Mouse (Mus musculus): ENCODE results near the gene Avpr1b. TPM values are rescaled to one million over a fixed set of nuclear protein-coding genes. Genes with fewer than 3 reads are reported as not detected.
"Not testable (repeated sequence)": the region's sequence is repeated elsewhere in the genome, so short reads cannot be mapped to it uniquely, and the experiment has no call there.

Gene Avpr1b
- polyA plus RNA-seq, 1 experiment = not detected

- TF ChIP-seq POLR2A (IDR thresholded peaks at IDR 0.05; ENCODE audit: control insufficient read depth, low read depth, low read length) (no peak), CTCF (IDR thresholded peaks at IDR 0.05; ENCODE audit: control insufficient read depth, insufficient read depth, insufficient replicate concordance, low read depth, low read length) (no peak)
- Histone ChIP-seq H3K4me3 (ENCODE audit: control insufficient read depth, low read depth, low read length) (no peak overlapping the region), H3K4me1 (ENCODE audit: control insufficient read depth, insufficient read depth, low read length) (peaks cover 4% of the 10 kb centered on the region), H3K36me3 (ENCODE audit: control insufficient read depth, insufficient read depth, low read length) (no peaks in the 10 kb centered on the region), H3K27ac (ENCODE audit: control insufficient read depth, insufficient read depth, low read depth, low read length) (no peak overlapping the region), H3K27me3 (ENCODE audit: control insufficient read depth, insufficient read depth, low read length) (no peaks in the 10 kb centered on the region)
Measured at GRCm38 (mm10) chr1:131618576-131618975, 19.5 kb downstream of the Avpr1b start.

- TF ChIP-seq CTCF (IDR thresholded peaks at IDR 0.05; ENCODE audit: control insufficient read depth, insufficient read depth, insufficient replicate concordance, low read depth, low read length) (no peak), POLR2A (IDR thresholded peaks at IDR 0.05; ENCODE audit: control insufficient read depth, low read depth, low read length) (no peak)
- Histone ChIP-seq H3K27me3 (ENCODE audit: control insufficient read depth, insufficient read depth, low read length) (no peaks in the 10 kb centered on the region), H3K4me1 (ENCODE audit: control insufficient read depth, insufficient read depth, low read length) (no peaks in the 10 kb centered on the region), H3K27ac (ENCODE audit: control insufficient read depth, insufficient read depth, low read depth, low read length) (no peak overlapping the region), H3K36me3 (ENCODE audit: control insufficient read depth, insufficient read depth, low read length) (no peaks in the 10 kb centered on the region), H3K4me3 (ENCODE audit: control insufficient read depth, low read depth, low read length) (no peak overlapping the region)
Measured at GRCm38 (mm10) chr1:131619348-131619747, 20.3 kb downstream of the Avpr1b start.

- H3K4me3 ChIP-seq (ENCODE audit: control insufficient read depth, low read depth, low read length) = no peak overlapping the region
- no peaks in the 10 kb centered on the region for H3K27me3 ChIP-seq (ENCODE audit: control insufficient read depth, insufficient read depth, low read length)
- H3K27ac ChIP-seq (ENCODE audit: control insufficient read depth, insufficient read depth, low read depth, low read length) = no peak overlapping the region
- no peaks in the 10 kb centered on the region for H3K4me1 ChIP-seq (ENCODE audit: control insufficient read depth, insufficient read depth, low read length)
- no peak for TF ChIP-seq POLR2A (IDR thresholded peaks at IDR 0.05; ENCODE audit: control insufficient read depth, low read depth, low read length)
- no peak for TF ChIP-seq CTCF (IDR thresholded peaks at IDR 0.05; ENCODE audit: control insufficient read depth, insufficient read depth, insufficient replicate concordance, low read depth, low read length)
- H3K36me3 ChIP-seq (ENCODE audit: control insufficient read depth, insufficient read depth, low read length) = no peaks in the 10 kb centered on the region
Measured at GRCm38 (mm10) chr1:131623644-131624043, 24.6 kb downstream of the Avpr1b start.

- TF ChIP-seq POLR2A (IDR thresholded peaks at IDR 0.05; ENCODE audit: control insufficient read depth, low read depth, low read length) = no peak
- TF ChIP-seq CTCF (IDR thresholded peaks at IDR 0.05; ENCODE audit: control insufficient read depth, insufficient read depth, insufficient replicate concordance, low read depth, low read length) = no peak
Measured at GRCm38 (mm10) chr1:131624175-131624835, 25.3 kb downstream of the Avpr1b start.

GRCm38 (mm10) chr1:131626200-131626599 is 27.2 kb downstream of the Avpr1b start:
- TF ChIP-seq POLR2A (IDR thresholded peaks at IDR 0.05; ENCODE audit: control insufficient read depth, low read depth, low read length) (no peak), CTCF (IDR thresholded peaks at IDR 0.05; ENCODE audit: control insufficient read depth, insufficient read depth, insufficient replicate concordance, low read depth, low read length) (no peak)
- no peak overlapping the region for H3K27ac ChIP-seq (ENCODE audit: control insufficient read depth, insufficient read depth, low read depth, low read length)
- no peaks in the 10 kb centered on the region for H3K4me1 ChIP-seq (ENCODE audit: control insufficient read depth, insufficient read depth, low read length)

More at GRCm38 (mm10) chr1:131624175-131624835, 25.3 kb downstream of the Avpr1b start:
- no peaks in the 10 kb centered on the region for H3K27me3 ChIP-seq (ENCODE audit: control insufficient read depth, insufficient read depth, low read length)
- H3K36me3 ChIP-seq (ENCODE audit: control insufficient read depth, insufficient read depth, low read length) = no peaks in the 10 kb centered on the region
- H3K4me3 ChIP-seq (ENCODE audit: control insufficient read depth, low read depth, low read length) = no peak overlapping the region
- no peak overlapping the region for H3K27ac ChIP-seq (ENCODE audit: control insufficient read depth, insufficient read depth, low read depth, low read length)
- H3K4me1 ChIP-seq (ENCODE audit: control insufficient read depth, insufficient read depth, low read length) = no peaks in the 10 kb centered on the region

GRCm38 (mm10) chr1:131632216-131632615 is 33.2 kb downstream of the Avpr1b start:
- not testable (repeated sequence) for H3K4me1 ChIP-seq (ENCODE audit: control insufficient read depth, insufficient read depth, low read length); H3K36me3 ChIP-seq (ENCODE audit: control insufficient read depth, insufficient read depth, low read length); H3K27ac ChIP-seq (ENCODE audit: control insufficient read depth, insufficient read depth, low read depth, low read length); H3K4me3 ChIP-seq (ENCODE audit: control insufficient read depth, low read depth, low read length); H3K27me3 ChIP-seq (ENCODE audit: control insufficient read depth, insufficient read depth, low read length)

More at GRCm38 (mm10) chr1:131626200-131626599, 27.2 kb downstream of the Avpr1b start:
- Histone ChIP-seq H3K36me3 (ENCODE audit: control insufficient read depth, insufficient read depth, low read length) (no peaks in the 10 kb centered on the region), H3K4me3 (ENCODE audit: control insufficient read depth, low read depth, low read length) (no peak overlapping the region), H3K27me3 (ENCODE audit: control insufficient read depth, insufficient read depth, low read length) (no peaks in the 10 kb centered on the region)

- Histone ChIP-seq H3K27ac (ENCODE audit: control insufficient read depth, insufficient read depth, low read depth, low read length) (no peak overlapping the region), H3K36me3 (ENCODE audit: control insufficient read depth, insufficient read depth, low read length) (no peaks in the 10 kb centered on the region), H3K27me3 (ENCODE audit: control insufficient read depth, insufficient read depth, low read length) (no peaks in the 10 kb centered on the region), H3K4me1 (ENCODE audit: control insufficient read depth, insufficient read depth, low read length) (no peaks in the 10 kb centered on the region), H3K4me3 (ENCODE audit: control insufficient read depth, low read depth, low read length) (no peak overlapping the region)
- no peak for TF ChIP-seq POLR2A (IDR thresholded peaks at IDR 0.05; ENCODE audit: control insufficient read depth, low read depth, low read length)
- no peak for TF ChIP-seq CTCF (IDR thresholded peaks at IDR 0.05; ENCODE audit: control insufficient read depth, insufficient read depth, insufficient replicate concordance, low read depth, low read length)
Measured at GRCm38 (mm10) chr1:131634495-131634894, 35.5 kb downstream of the Avpr1b start.

Measured in testis, adult 2 months (tissue).